Mouse (Mus musculus) olfactory bulb, adult 2 months (tissue): Measurements from ENCODE around the gene Onecut1.

Source experiments
- CTCF ChIP-seq: fragments of 200-500 bp; IDR thresholded peaks from 2 replicates; pipeline ENCODE4 v1.5.1; 2012; ENCODE audit warnings: low read depth, mild to moderate bottlenecking, low read length, moderate library complexity; ENCODE audit not compliant: insufficient read depth
- POLR2A ChIP-seq: fragments of 200-500 bp; IDR thresholded peaks from 2 replicates; pipeline ENCODE4 v1.6.1; 2012; ENCODE audit warnings: mild to moderate bottlenecking, low read depth, low read length, moderate library complexity; ENCODE audit not compliant: insufficient read depth

DNA sequence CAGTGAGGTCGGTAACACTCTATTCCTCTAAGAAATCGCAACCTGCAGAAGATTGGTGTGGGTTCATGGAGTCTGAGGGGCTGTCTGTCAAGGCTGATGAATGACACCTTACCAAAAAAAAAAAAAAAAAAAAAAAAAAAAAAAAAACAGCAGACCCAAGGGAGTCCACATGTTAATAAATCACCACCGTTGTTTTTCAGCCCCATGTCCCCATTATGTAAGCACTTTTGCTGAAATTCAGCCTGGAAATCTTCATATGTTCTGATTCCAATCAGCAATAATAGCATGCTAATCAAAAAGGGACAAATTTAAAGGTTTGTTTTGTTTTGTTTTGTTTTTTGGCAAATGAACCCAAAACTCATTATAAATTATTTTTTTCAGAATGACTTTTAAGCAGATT lies 53.9 kb downstream of the Onecut1 start:
- TF ChIP-seq POLR2A (no peak), CTCF (no peak)
